In the genomic region with DNA sequence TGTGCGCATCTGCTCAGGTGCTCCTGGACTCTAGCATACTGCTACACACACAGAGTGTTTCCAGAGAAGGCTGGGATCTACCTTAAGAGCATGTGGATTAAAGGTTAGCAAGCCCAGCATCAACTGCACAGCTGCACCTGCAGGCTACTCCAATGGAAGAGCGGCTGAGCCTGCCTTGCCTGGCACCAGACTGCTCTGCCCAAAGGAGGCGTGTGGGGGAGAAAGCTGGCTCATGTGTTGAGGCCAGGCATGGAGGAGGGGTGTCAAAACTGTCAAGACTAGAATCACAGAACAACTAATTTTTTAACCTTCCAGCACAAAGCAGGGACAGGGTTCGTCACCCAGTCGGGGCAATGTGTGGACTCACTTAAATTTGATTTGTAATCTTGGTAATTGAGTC, we compare ENCODE assay signal across 31 mouse cellular contexts. TPM values are rescaled to one million over a fixed set of nuclear protein-coding genes. Genes with fewer than 3 reads are reported as not detected.
"Had no signal": no experiment of that assay in that cellular context is flagged by ENCODE, and none has a peak within 500 bp of the region (broad histone marks: within the 10 kb centered on the region; RNA-seq: fewer than 3 reads in every experiment).

No protein-coding gene starts in this region.

- ATAC-seq: intestine, embryonic 15.5 days; lung, postnatal 0 days; midbrain, embryonic 15.5 days had no signal

- H3K27ac ChIP-seq: intestine, embryonic 15.5 days; left cerebral cortex, adult 2 months; limb, embryonic 13.5 days; liver, embryonic 13.5 days; macrophage; midbrain, embryonic 12.5 days; midbrain, embryonic 15.5 days; neural tube, embryonic 13.5 days had no signal

- H3K9me3 ChIP-seq: intestine, embryonic 15.5 days; liver, embryonic 13.5 days; midbrain, embryonic 15.5 days had no signal

- H3K4me1 ChIP-seq: intestine, embryonic 15.5 days; limb, embryonic 13.5 days; liver, embryonic 13.5 days; midbrain, embryonic 12.5 days; midbrain, embryonic 15.5 days had no signal

- H3K36me3 ChIP-seq: intestine, embryonic 15.5 days; limb, embryonic 13.5 days; liver, embryonic 13.5 days; midbrain, embryonic 12.5 days; midbrain, embryonic 15.5 days; neural tube, embryonic 13.5 days had no signal

- H3K9ac ChIP-seq: intestine, embryonic 15.5 days; limb, embryonic 13.5 days; liver, embryonic 13.5 days; lung, embryonic 14.5 days; midbrain, embryonic 12.5 days; midbrain, embryonic 15.5 days; neural tube, embryonic 13.5 days had no signal

- H3K27me3 ChIP-seq: intestine, embryonic 15.5 days; limb, embryonic 13.5 days; liver, embryonic 13.5 days; midbrain, embryonic 12.5 days; midbrain, embryonic 15.5 days had no signal

- H3K4me3 ChIP-seq: intestine, embryonic 15.5 days; left cerebral cortex, adult 2 months; limb, embryonic 13.5 days; liver, embryonic 13.5 days; midbrain, embryonic 12.5 days; midbrain, embryonic 15.5 days; neural tube, embryonic 13.5 days had no signal

- DNase-seq: kidney, adult 11 months; kidney, adult 9 months; kidney, postnatal 25 days; layer of hippocampus, postnatal 36 days; liver; liver, embryonic 13.5 days; lung, embryonic 14.5 days; retina, postnatal 1 day; right cerebral cortex, postnatal 25 days; thymus, postnatal 25 days had no signal

- H3K4me2 ChIP-seq: intestine, embryonic 15.5 days; limb, embryonic 13.5 days; liver, embryonic 13.5 days; lung, embryonic 14.5 days; midbrain, embryonic 12.5 days; midbrain, embryonic 15.5 days; neural tube, embryonic 13.5 days had no signal

RNA-seq across cellular contexts. Expression of a gene that starts 23.9 kb away (rescaled TPM):
- total RNA-seq: layer of hippocampus, postnatal 36 days; left cerebral cortex, adult 2 months; left cerebral cortex, postnatal 10 days; left cerebral cortex, postnatal 36 days; megakaryocyte, adult 5-6 weeks; neutrophil, adult 5-6 weeks had no signal
- polyA plus RNA-seq: intestine, embryonic 15.5 days; kidney, embryonic 16.5 days; large intestine, adult 2 months; limb, embryonic 13.5 days; liver, embryonic 13.5 days; liver, embryonic 16.5 days; lung, embryonic 14.5 days; macrophage; midbrain, embryonic 12.5 days; small intestine, adult 2 months; spleen, adult 2 months; stomach, embryonic 16.5 days had no signal

RNA-seq across cellular contexts. Expression of a gene that starts 52.6 kb away (rescaled TPM):
- total RNA-seq: layer of hippocampus, adult 8-10 months; layer of hippocampus, postnatal 36 days; megakaryocyte, adult 5-6 weeks; neutrophil, adult 5-6 weeks had no signal
- polyA plus RNA-seq: liver, embryonic 13.5 days; lung, postnatal 0 days; macrophage; spleen, adult 2 months; thymus, postnatal 0 days had no signal

RNA-seq across cellular contexts. Expression of a gene that starts 53.7 kb away (rescaled TPM):
- total RNA-seq: layer of hippocampus, adult 8-10 months; layer of hippocampus, postnatal 10 days; layer of hippocampus, postnatal 36 days; megakaryocyte, adult 5-6 weeks; neutrophil, adult 5-6 weeks had no signal
- polyA plus RNA-seq: limb, embryonic 13.5 days; liver, embryonic 13.5 days; liver, embryonic 16.5 days; lung, embryonic 14.5 days; lung, postnatal 0 days; macrophage; spleen, adult 2 months; thymus, postnatal 0 days had no signal
